Mouse (Mus musculus) cortical plate, adult 2 months (tissue): Measurements from ENCODE around the gene Aunip.

ENCODE experiments used
- CTCF ChIP-seq: fragments of 200-500 bp; IDR thresholded peaks from 2 replicates; pipeline ENCODE4 v1.5.1; 2011; ENCODE audit warnings: mild to moderate bottlenecking, control low read depth, low read length; ENCODE audit not compliant: insufficient read depth; ENCODE audit errors: extremely low read depth
- POLR2A ChIP-seq: fragments of 200-500 bp; IDR thresholded peaks from 2 replicates; pipeline ENCODE4 v1.6.1; 2011; ENCODE audit warnings: mild to moderate bottlenecking, low read length, control low read depth; ENCODE audit not compliant: insufficient read depth; ENCODE audit errors: extremely low read depth

- TF ChIP-seq POLR2A (no peak), CTCF (no peak)
These were observed 44.2 kb upstream of the Aunip start for GRCm38 (mm10) chr4:134466381-134467262.
